Comparison of ENCODE assay signal across 15 mouse cellular contexts in the genomic region with DNA sequence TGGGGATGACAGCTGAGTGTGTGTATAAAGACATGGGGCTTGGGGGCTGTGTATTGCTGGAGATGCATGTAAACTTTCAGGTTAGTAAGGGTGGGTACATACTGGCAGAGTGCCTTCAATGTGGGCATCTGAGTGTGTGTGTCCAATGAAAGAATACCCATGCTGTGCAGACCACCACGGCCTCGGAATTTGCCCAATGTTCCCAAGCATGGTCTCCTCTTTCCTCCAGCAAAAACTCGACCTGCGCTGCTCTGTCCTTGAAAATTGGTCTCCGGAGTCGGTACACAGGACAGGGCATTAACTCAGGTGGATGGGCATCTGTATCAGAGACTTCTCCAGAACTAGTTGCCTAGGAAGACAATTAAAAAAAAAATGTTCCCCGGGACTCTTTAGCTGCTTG.
"Had no signal": no experiment of that assay in that cellular context is flagged by ENCODE, and none has a peak within 500 bp of the region (broad histone marks: within the 10 kb centered on the region; RNA-seq: fewer than 3 reads in every experiment).

No protein-coding gene starts in this region.

- H3K4me1 ChIP-seq: stomach, embryonic 15.5 days had no signal

- H3K27me3 ChIP-seq: neural tube, embryonic 12.5 days; neural tube, embryonic 15.5 days; stomach, embryonic 15.5 days had no signal

- H3K36me3 ChIP-seq: neural tube, embryonic 12.5 days; neural tube, embryonic 13.5 days; neural tube, embryonic 15.5 days; stomach, embryonic 15.5 days had no signal

- H3K4me2 ChIP-seq: neural tube, embryonic 12.5 days; neural tube, embryonic 13.5 days; neural tube, embryonic 15.5 days; stomach, embryonic 15.5 days had no signal

- DNase-seq: right cerebral cortex, adult 18-20 months; right cerebral cortex, postnatal 25 days; right cerebral cortex, postnatal 4 days; spleen, adult 18-20 months; thymus, adult 18-20 months; thymus, adult 2 months; thymus, postnatal 14 days; thymus, postnatal 25 days; thymus, postnatal 36 days; thymus, postnatal 4 days had no signal

- H3K9ac ChIP-seq: neural tube, embryonic 12.5 days; neural tube, embryonic 13.5 days; neural tube, embryonic 15.5 days; stomach, embryonic 15.5 days had no signal

- H3K4me3 ChIP-seq: neural tube, embryonic 12.5 days; neural tube, embryonic 13.5 days; neural tube, embryonic 15.5 days; stomach, embryonic 15.5 days had no signal

- H3K27ac ChIP-seq: neural tube, embryonic 12.5 days; neural tube, embryonic 13.5 days; neural tube, embryonic 15.5 days; stomach, embryonic 15.5 days; stomach, postnatal 0 days had no signal

- H3K9me3 ChIP-seq: neural tube, embryonic 12.5 days; neural tube, embryonic 13.5 days; neural tube, embryonic 15.5 days; stomach, embryonic 15.5 days had no signal
